Mouse (Mus musculus) myocyte (in vitro differentiated cells): ENCODE measurements at regions not wholly inside any gene's neighbourhood (a gene's known extent, or its start where the extent isn't known, plus 50 kb on each side); places are given as distances from the start of the nearest gene placed in this dataset.

Source experiments
- CEBPB ChIP-seq: IDR thresholded peaks from 2 replicates; pipeline ENCODE4 v1.6.1; 2011; ENCODE audit warnings: mild to moderate bottlenecking, moderate library complexity; ENCODE audit not compliant: poor library complexity, insufficient read depth, severe bottlenecking
- MAX ChIP-seq: IDR thresholded peaks from one replicate; pipeline ENCODE4 v1.6.1; 2011; ENCODE audit warnings: low read depth, mild to moderate bottlenecking, control low read depth
- MYOD1 ChIP-seq, 3 experiments: IDR thresholded peaks; one replicate each; pipeline ENCODE4 v1.6.1; 2011; ENCODE audit warnings: control low read depth in 2 of 3, low read depth in 2 of 3, mild to moderate bottlenecking in 2 of 3, moderate library complexity in 1 of 3; ENCODE audit not compliant: insufficient read length in 2 of 3, control insufficient read depth in 1 of 3
- POLR2A ChIP-seq: IDR thresholded peaks from one replicate; pipeline ENCODE4 v1.6.1; 2011; ENCODE audit warnings: low read depth, mild to moderate bottlenecking, control low read depth, moderate library complexity; ENCODE audit not compliant: insufficient read length
- POLR2AphosphoS2 ChIP-seq: IDR thresholded peaks from one replicate; pipeline ENCODE4 v1.6.1; 2011; ENCODE audit warnings: low read depth, control low read depth; ENCODE audit not compliant: insufficient read length
- TCF12 ChIP-seq: IDR thresholded peaks from one replicate; pipeline ENCODE4 v1.6.1; 2011; ENCODE audit warnings: mild to moderate bottlenecking, control low read depth; ENCODE audit not compliant: poor library complexity, insufficient read depth, severe bottlenecking
- USF1 ChIP-seq: IDR thresholded peaks from one replicate; pipeline ENCODE4 v1.6.1; 2011; ENCODE audit warnings: low read depth, mild to moderate bottlenecking, control low read depth, moderate library complexity

DNA sequence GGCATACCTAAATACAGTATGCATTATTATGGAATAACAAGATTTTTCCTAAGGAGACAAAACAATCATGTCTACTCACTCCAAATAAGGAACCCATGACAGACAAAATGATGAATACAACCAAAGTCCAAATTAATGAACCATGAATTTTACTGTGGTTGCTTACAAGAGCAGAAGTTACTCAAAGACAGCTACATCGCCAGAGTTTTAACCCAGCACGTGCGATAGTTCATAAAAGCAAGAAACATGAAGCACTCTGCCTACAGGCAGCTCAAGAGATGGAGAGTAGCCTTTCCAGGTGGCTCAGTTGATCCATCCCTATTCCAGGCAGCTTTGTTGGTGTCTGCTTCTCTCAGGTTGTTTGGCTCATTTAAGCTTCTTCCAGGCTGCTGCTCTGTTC is 176.8 kb downstream of the Olfr1505 start:
- TF ChIP-seq MAX (no peak), POLR2A (no peak), CEBPB (no peak), USF1 (no peak), MYOD1 (IDR thresholded peaks at IDR 0.05; ENCODE audit: control insufficient read depth in 1 of 3, insufficient read length in 2 of 3, low read depth in 2 of 3) (no peak), POLR2AphosphoS2 (no peak), TCF12 (no peak)
